Mouse (Mus musculus) E14TG2a.4 (cell line): ENCODE results near the gene Tbl2.

Source experiments
- CTCF ChIP-seq: conservative IDR thresholded peaks from 2 replicates; pipeline ENCODE4 v1.5.1; 2014; ENCODE audit warnings: low read length
- NANOG ChIP-seq: IDR thresholded peaks from 2 replicates; pipeline ENCODE4 v1.6.1; 2014; ENCODE audit warnings: borderline replicate concordance, low read length, mixed read lengths

GRCm38 (mm10) chr5:135145955-135146354 is 3.5 kb upstream of the Tbl2 start:
- no peak for TF ChIP-seq CTCF
- TF ChIP-seq NANOG = no peak
